Mouse (Mus musculus) thymus, adult 2 months (tissue): ENCODE measurements around the gene Nphp4.

ENCODE experiments used
- CTCF ChIP-seq: fragments of 200-500 bp; IDR thresholded peaks from 2 replicates; pipeline ENCODE4 v1.5.1; 2012; ENCODE audit warnings: mild to moderate bottlenecking, control low read depth, low read length, moderate library complexity, borderline replicate concordance; ENCODE audit not compliant: control insufficient read depth, poor library complexity, insufficient read depth; ENCODE audit errors: extremely low read depth
- POLR2A ChIP-seq: fragments of 200-500 bp; IDR thresholded peaks from 2 replicates; pipeline ENCODE4 v1.6.1; 2012; ENCODE audit warnings: mild to moderate bottlenecking, low read length, control low read depth, moderate library complexity; ENCODE audit not compliant: control insufficient read depth, poor library complexity, insufficient read depth; ENCODE audit errors: extremely low read depth

DNA sequence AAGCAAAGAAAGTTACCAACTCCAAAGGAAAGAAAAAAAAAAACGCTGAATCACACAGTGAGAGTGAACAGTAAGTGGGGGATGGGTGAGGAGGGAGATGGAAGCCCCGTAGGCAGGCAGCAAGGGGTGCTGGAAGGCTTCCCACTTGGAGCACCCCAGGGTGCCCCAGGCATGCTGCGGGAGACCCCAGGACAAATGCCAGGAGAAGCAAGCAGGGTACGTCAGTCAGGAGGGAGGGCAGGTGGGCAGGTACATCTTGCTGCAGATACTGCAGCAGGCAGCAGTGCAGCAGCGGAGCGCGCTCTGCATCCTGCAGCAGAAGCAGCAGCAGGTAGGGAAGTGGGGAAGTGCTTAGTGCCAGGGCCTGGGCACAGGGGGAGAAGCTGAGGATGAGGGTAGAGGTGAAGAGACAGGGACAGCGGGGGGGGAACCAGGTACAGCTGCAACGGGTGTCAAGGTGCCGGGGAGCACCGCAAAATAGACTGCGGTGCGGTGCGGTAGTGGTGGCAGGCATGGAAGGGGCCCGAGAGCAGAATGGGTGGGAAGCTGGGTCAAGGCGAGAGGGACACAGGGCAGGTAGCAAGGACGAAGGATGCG, at the start of gene Nphp4:
- no peak for TF ChIP-seq POLR2A
- TF ChIP-seq CTCF: no peak
